ENCODE assay signal across 7 mouse cellular contexts in genomic region chr13:104176874-104177273, GRCm38 (mm10). TPM values are rescaled to one million over a fixed set of nuclear protein-coding genes. Genes with fewer than 3 reads are reported as not detected.
DNase-seq lines count a peak whose midpoint lies in the region; ATAC-seq and TF ChIP-seq lines count a peak whose summit lies in the region.

No protein-coding gene starts in this region.

- no peak overlapping the region for H3K9ac ChIP-seq in neural tube, embryonic 11.5 days (ENCODE audit: low read length)
- H3K9ac ChIP-seq in forebrain, embryonic 13.5 days = peak overlapping the region; percentile 57
- H3K9ac ChIP-seq in liver, embryonic 12.5 days = peak overlapping the region; percentile 69

- no peak overlapping the region for H3K27ac ChIP-seq in neural tube, embryonic 11.5 days (ENCODE audit: low read depth, low read length)
- no peak overlapping the region for H3K27ac ChIP-seq in forebrain, embryonic 13.5 days
- no peak overlapping the region for H3K27ac ChIP-seq in liver, embryonic 12.5 days
- no peak overlapping the region for H3K27ac ChIP-seq in left cerebral cortex, adult 2 months

- no peak for DNase-seq in neural tube, embryonic 11.5 days (ENCODE audit: low spot score)
- DNase-seq in neural tube, embryonic 10.5 days (ENCODE audit: extremely low spot score, low spot score) = no peak
- no peak for DNase-seq in left cerebral cortex, adult 2 months (ENCODE audit: extremely low spot score in 1 of 2, low spot score in 2 of 2)
- no peak for DNase-seq in spleen, adult 18-20 months
- DNase-seq in gastrocnemius, adult 8-10 months (ENCODE audit: low spot score in 2 of 2) = no peak

- intact Hi-C loops in left cerebral cortex, adult 2 months (cut with DNase I) = no loop called here

- no peaks in the 10 kb centered on the region for H3K36me3 ChIP-seq in neural tube, embryonic 11.5 days (ENCODE audit: control insufficient read depth, insufficient read depth, low read length)
- peaks cover 9% of the 10 kb centered on the region for H3K36me3 ChIP-seq in forebrain, embryonic 13.5 days (ENCODE audit: poor library complexity, severe bottlenecking)
- peaks cover 23% of the 10 kb centered on the region for H3K36me3 ChIP-seq in liver, embryonic 12.5 days

- no peak for TF ChIP-seq CTCF in left cerebral cortex, adult 2 months (IDR thresholded peaks at IDR 0.05)

- H3K27me3 ChIP-seq in neural tube, embryonic 11.5 days (ENCODE audit: control insufficient read depth, insufficient read depth, low read length) = no peaks in the 10 kb centered on the region
- no peaks in the 10 kb centered on the region for H3K27me3 ChIP-seq in forebrain, embryonic 13.5 days
- H3K27me3 ChIP-seq in liver, embryonic 12.5 days (replicated peaks) = no peaks in the 10 kb centered on the region

- peak overlapping the region; percentile 35 for H3K4me2 ChIP-seq in neural tube, embryonic 11.5 days (ENCODE audit: low read depth)
- H3K4me2 ChIP-seq in forebrain, embryonic 13.5 days = peak overlapping the region; percentile 64
- peak overlapping the region; percentile 81 for H3K4me2 ChIP-seq in liver, embryonic 12.5 days

- H3K4me3 ChIP-seq in neural tube, embryonic 11.5 days (ENCODE audit: low read depth, low read length) = peak overlapping the region; percentile 9
- peak overlapping the region; percentile 90 for H3K4me3 ChIP-seq in forebrain, embryonic 13.5 days
- peak overlapping the region; percentile 74 for H3K4me3 ChIP-seq in liver, embryonic 12.5 days
- H3K4me3 ChIP-seq in left cerebral cortex, adult 2 months = no peak overlapping the region; the same call in 1 of the 2 replicates

- WGBS in neural tube, embryonic 11.5 days = 85% methylated on average over 3 of the region's 3 CpGs
- 80% methylated on average over 3 of the region's 3 CpGs for WGBS in forebrain, embryonic 13.5 days
- WGBS in liver, embryonic 12.5 days (ENCODE audit: insufficient replicate concordance) = 37% methylated on average over 3 of the region's 3 CpGs

- H3K4me1 ChIP-seq in neural tube, embryonic 11.5 days (ENCODE audit: control insufficient read depth, insufficient read depth, low read length) = peaks cover 9% of the 10 kb centered on the region; the same call in 1 of the 2 replicates
- peaks cover 19% of the 10 kb centered on the region for H3K4me1 ChIP-seq in forebrain, embryonic 13.5 days
- peaks cover 39% of the 10 kb centered on the region for H3K4me1 ChIP-seq in liver, embryonic 12.5 days

- H3K9me3 ChIP-seq in neural tube, embryonic 11.5 days (ENCODE audit: control insufficient read depth, low read length) = no peaks in the 10 kb centered on the region
- H3K9me3 ChIP-seq in forebrain, embryonic 13.5 days (replicated peaks) = no peaks in the 10 kb centered on the region
- H3K9me3 ChIP-seq in liver, embryonic 12.5 days (replicated peaks) = no peaks in the 10 kb centered on the region

- no peak for ATAC-seq in neural tube, embryonic 11.5 days (ENCODE audit: insufficient read depth, low FRiP score, low TSS enrichment)
- no peak for ATAC-seq in forebrain, embryonic 13.5 days
- no peak for ATAC-seq in liver, embryonic 12.5 days

RNA-seq across cellular contexts. Expression of gene Trappc13, which starts 1.4 kb away (rescaled TPM):
- 76.1 and 79.7 TPM in 2 replicates for polyA plus RNA-seq in neural tube, embryonic 11.5 days (2014; fragmentation: Nextera tagmentation; extraction: Ambion mirVana)
- 82.8 and 85.2 TPM in 2 replicates for polyA plus RNA-seq in forebrain, embryonic 13.5 days (2015; fragmentation: Nextera tagmentation; extraction: Ambion mirVana)
- 39.5 and 42.6 TPM in 2 replicates for polyA plus RNA-seq in liver, embryonic 12.5 days (2016; fragmentation: Nextera tagmentation; extraction: Ambion mirVana)
- total RNA-seq in left cerebral cortex, adult 2 months (2021) = 10 to 100 TPM; 49.1 to 55.0 TPM
- 10 to 100 TPM; 32.3 to 36.0 (median 34.4) TPM for total RNA-seq in gastrocnemius, adult 8-10 months (2022)

RNA-seq across cellular contexts. Expression of gene Trim23, which starts 1.7 kb away (rescaled TPM):
- 25.2 and 27.5 TPM in 2 replicates for polyA plus RNA-seq in neural tube, embryonic 11.5 days (2014; fragmentation: Nextera tagmentation; extraction: Ambion mirVana)
- 28.4 and 33.9 TPM in 2 replicates for polyA plus RNA-seq in forebrain, embryonic 13.5 days (2015; fragmentation: Nextera tagmentation; extraction: Ambion mirVana)
- 10.6 and 11.4 TPM in 2 replicates for polyA plus RNA-seq in liver, embryonic 12.5 days (2016; fragmentation: Nextera tagmentation; extraction: Ambion mirVana)
- total RNA-seq in left cerebral cortex, adult 2 months (2021) = 10 to 100 TPM; 52.5 to 56.1 TPM
- 10 to 100 TPM; 27.1 to 29.6 (median 28.0) TPM for total RNA-seq in gastrocnemius, adult 8-10 months (2022)

RNA-seq across cellular contexts. Expression of gene Cenpk, which starts 51.5 kb away (rescaled TPM):
- polyA plus RNA-seq in neural tube, embryonic 11.5 days (2014; fragmentation: Nextera tagmentation; extraction: Ambion mirVana) = 54.7 and 61.5 TPM in 2 replicates
- 67.1 and 74.6 TPM in 2 replicates for polyA plus RNA-seq in forebrain, embryonic 13.5 days (2015; fragmentation: Nextera tagmentation; extraction: Ambion mirVana)
- 89.2 and 94.6 TPM in 2 replicates for polyA plus RNA-seq in liver, embryonic 12.5 days (2016; fragmentation: Nextera tagmentation; extraction: Ambion mirVana)
- 1 to 10 TPM in 1 of 2 experiments, under 1 TPM in 1; 0.65 to 1.7 TPM for total RNA-seq in left cerebral cortex, adult 2 months (2021)
- under 1 TPM in 3 of 4 experiments, not detected in 1; 0.19 to 0.43 (median 0.34) TPM for total RNA-seq in gastrocnemius, adult 8-10 months (2022)

RNA-seq across cellular contexts. Expression of gene Ppwd1, which starts 51.8 kb away (rescaled TPM):
- 15.5 and 16.4 TPM in 2 replicates for polyA plus RNA-seq in neural tube, embryonic 11.5 days (2014; fragmentation: Nextera tagmentation; extraction: Ambion mirVana)
- 13.6 and 14.3 TPM in 2 replicates for polyA plus RNA-seq in forebrain, embryonic 13.5 days (2015; fragmentation: Nextera tagmentation; extraction: Ambion mirVana)
- polyA plus RNA-seq in liver, embryonic 12.5 days (2016; fragmentation: Nextera tagmentation; extraction: Ambion mirVana) = 12.7 and 12.9 TPM in 2 replicates
- total RNA-seq in left cerebral cortex, adult 2 months (2021) = 10 to 100 TPM; 14.0 to 15.5 TPM
- total RNA-seq in gastrocnemius, adult 8-10 months (2022) = 1 to 10 TPM; 6.3 to 7.5 (median 7.0) TPM
